Mouse (Mus musculus) embryo, embryonic 11.5 days (tissue): ENCODE measurements around the gene Pan3.
A peak's percentile ranks its signal among the peaks of the same experiment; 100 is the strongest.

ENCODE experiments used
- DNase-seq: peaks from one replicate; pipeline ENCODE4 v3.0.0-alpha.2; 2012; ENCODE audit warnings: low read depth, low spot score

Pan3 gene

DNA sequence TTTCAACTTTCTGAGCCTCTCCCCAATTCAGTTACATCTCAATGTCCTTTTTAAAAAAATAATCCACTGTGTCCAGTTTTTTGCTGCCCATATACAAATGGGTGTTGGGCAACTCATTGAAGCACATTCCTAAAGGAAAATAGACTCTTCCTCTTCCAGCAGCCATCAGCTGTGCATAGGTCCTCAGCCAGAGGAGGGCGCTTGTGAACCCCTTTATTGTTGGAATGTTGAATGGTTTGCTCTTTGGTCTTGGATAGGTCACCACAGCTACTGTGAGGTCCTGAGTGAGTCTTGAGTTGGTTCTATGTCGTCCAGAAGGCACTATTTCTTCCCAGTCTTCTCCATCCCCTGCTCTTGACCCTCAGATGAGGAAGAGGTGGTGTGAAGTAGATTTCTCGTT lies 54.2 kb downstream of the Pan3 start:
- no peak for DNase-seq

DNA sequence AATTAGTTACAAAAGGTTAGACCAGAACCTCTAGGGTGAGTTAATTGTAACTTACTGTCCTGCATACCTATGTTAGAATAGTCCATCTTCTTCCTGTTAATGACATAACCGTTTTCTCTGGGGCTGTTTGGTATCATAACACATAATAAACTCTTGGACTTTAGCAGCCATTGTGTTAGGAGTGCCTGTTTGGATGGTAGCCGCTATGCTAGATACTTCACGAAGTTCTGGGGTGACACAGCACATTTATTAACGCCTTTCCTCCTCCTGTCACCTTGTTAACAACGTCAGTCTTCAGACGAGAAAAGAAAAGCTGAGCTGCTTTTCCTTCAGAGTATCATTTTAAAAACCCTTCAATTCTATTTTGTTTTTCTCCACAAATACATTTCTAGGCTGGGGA lies 59.3 kb downstream of the Pan3 start:
- no peak for DNase-seq

DNA sequence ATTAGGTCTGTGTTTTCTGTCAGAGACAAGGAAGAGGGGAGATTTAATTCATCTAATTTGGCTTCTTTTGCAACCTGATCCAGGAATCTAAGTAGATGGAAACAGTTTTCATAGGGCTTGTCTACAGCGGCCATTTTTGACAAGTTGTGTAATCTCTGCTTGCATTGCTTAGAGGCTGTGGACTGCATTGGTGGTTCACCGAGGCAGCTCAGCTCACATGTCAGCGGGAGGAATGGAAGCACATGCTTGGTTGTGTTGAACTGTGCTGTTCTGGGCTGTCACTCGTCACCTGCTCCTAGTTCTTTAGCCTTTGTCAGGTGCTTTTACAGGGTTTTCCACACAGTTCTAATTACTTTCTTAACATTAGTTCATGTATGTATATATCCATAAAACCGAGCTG lies 60.9 kb downstream of the Pan3 start:
- DNase-seq: no peak

- no peak for DNase-seq
These were observed 62.5 kb downstream of the Pan3 start for GRCm38 (mm10) chr5:147492511-147492910.

- DNase-seq: no peak
These were observed 63.2 kb downstream of the Pan3 start for GRCm38 (mm10) chr5:147493205-147493604.

DNA sequence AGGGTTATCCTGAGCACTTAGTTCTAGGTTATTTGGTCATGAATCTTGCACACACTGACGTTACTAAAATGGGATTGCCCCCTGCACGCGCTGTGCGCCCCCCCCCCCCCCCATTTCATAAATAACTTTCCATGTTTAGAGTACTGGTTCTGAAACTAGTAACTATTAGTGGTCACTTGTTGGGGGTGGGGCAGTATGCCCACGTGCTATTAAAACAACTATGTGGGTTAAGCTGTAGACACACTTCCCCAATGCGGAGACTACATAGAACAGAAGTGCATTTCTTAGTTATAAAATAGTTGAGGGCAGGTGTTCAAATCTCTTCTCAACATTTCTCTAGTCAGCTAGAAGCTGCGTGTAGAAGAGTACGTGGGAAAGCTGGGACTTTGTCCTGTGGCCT lies 63.7 kb downstream of the Pan3 start:
- DNase-seq: no peak

DNA sequence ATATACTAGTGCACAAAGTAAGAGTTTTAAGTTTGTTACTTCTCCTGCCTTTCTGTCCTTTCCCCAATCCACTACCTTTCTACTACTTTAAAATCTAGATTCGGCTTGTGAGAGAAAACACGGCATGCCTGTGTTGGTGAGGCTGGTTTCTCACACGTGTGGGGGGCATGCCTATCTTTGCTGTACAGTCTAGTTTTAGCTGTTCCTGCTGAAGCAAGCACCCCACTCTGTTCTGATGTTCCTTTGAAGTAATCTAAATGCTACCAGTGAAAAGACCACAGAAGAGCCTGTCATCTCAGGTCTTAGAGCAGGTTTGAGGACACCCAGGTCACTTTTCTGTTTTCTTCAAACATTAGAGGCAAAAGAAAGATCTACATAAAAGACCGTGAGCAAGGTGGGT lies 64.4 kb downstream of the Pan3 start:
- no peak for DNase-seq

GRCm38 (mm10) chr5:147494791-147495376 lies 64.9 kb downstream of the Pan3 start:
- DNase-seq: no peak

GRCm38 (mm10) chr5:147495961-147496360 lies 66.0 kb downstream of the Pan3 start:
- no peak for DNase-seq

GRCm38 (mm10) chr5:147496921-147497320 lies 67.0 kb downstream of the Pan3 start:
- no peak for DNase-seq

GRCm38 (mm10) chr5:147497714-147498113 lies 67.8 kb downstream of the Pan3 start:
- peak; percentile 19 for DNase-seq

GRCm38 (mm10) chr5:147501456-147501998 lies 71.6 kb downstream of the Pan3 start:
- no peak for DNase-seq

GRCm38 (mm10) chr5:147502921-147503320 lies 73.0 kb downstream of the Pan3 start:
- no peak for DNase-seq

- no peak for DNase-seq
These were observed 81.4 kb downstream of the Pan3 start for GRCm38 (mm10) chr5:147511350-147511749.

DNA sequence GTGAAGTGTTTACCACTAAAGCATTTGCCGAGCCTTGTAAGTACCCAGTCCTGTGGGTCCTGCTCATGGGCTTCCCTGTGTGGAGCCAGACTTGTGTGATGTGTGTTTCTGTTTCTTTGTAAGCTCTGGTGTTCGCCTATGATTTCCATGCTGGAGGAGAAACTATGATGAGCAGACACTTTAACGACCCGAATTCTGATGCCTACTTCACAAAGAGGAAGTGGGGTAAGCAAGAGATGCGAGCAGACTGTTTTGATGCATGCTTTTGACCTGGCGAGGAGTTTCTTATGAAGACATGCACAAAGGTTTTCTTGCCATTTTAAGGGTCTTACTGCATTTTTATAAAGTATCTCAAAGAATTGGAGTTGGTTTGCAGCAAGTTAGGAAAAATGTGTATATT lies 97.0 kb downstream of the Pan3 start:
- no peak for DNase-seq

GRCm38 (mm10) chr5:147527788-147528187 lies 97.8 kb downstream of the Pan3 start:
- no peak for DNase-seq

- no peak for DNase-seq
These were observed 102.1 kb downstream of the Pan3 start for GRCm38 (mm10) chr5:147532031-147532430.

GRCm38 (mm10) chr5:147539409-147539808 lies 109.4 kb downstream of the Pan3 start:
- DNase-seq: no peak

- DNase-seq: no peak
These were observed 109.9 kb downstream of the Pan3 start for GRCm38 (mm10) chr5:147539815-147540214.

- no peak for DNase-seq
These were observed 112.3 kb downstream of the Pan3 start for GRCm38 (mm10) chr5:147542291-147542690.

DNA sequence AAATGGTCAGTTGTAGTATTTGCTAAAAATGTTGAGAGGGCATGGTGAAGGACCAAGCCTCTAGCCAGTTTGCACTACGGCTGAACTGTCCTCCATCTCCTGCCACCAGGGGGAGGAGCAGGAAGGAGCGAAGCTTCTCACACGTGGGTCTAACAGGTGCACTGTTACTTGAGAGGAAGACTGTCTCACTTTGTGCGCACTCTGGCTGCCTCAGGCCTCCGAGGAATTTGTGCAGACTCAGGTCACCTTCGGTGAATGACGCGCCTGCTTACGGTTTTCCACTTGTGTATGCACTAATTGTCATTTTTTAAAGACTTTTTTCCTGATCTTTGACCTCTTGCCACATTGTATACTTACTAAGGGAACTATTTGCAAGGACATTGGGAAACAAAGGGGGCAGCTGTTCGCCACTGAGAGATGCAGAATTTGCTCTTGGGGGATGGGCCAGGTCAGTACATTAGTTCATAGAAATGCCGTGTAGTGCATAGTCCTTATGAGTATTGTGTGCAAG lies 115.8 kb downstream of the Pan3 start:
- DNase-seq: no peak

DNA sequence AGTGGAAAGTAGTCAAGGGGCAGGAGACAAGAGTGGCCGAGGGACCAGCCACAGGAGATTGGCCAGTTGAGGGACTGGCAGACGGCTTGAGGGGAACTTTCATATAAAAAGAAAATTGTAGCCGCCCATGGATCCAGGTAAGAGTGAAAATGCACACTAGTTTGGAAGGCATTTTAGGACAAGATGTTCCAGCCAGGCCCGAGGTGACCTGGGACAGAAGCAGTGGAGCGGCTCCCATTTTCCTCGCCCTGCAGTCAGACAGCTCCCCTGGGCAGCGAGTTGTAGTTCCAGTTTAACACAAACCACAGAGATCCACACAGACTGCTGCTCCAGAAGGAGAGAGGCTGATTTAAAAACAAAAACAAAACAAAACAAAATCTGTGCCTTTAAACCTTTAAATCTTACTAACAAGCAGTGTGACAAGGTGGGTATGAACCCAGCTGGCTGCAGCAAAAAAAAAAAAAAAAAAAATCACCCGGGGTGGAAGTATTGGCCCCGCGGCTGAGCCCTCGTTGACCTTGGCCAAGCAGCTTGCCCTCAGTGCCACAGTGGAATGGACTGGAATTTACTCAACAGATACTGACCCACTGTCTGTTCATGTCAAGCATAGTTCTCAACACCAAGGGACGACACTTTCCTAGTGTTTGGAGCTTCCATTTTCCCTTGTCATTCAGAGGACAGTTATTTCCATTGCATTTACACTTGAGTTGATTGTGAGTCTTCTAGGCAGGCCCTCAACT lies 119.2 kb downstream of the Pan3 start:
- DNase-seq: no peak
